Mouse (Mus musculus): ENCODE results near the gene Gstp3. TPM values are rescaled to one million over a fixed set of nuclear protein-coding genes. Genes with fewer than 3 reads are reported as not detected.

Gene Gstp3
- total RNA-seq (2015) = 1.4 and 7.5 TPM in 2 replicates
- 2.2 TPM in 2 replicates for total RNA-seq (2017)

- ATAC-seq (replicated peaks; ENCODE audit: poor library complexity) = peak; percentile 97
Measured at GRCm38 (mm10) chr19:4059069-4059740, at the start of gene Gstp3. TSS of gene Gstp3 (minus strand) at chr19:4059569.

DNA sequence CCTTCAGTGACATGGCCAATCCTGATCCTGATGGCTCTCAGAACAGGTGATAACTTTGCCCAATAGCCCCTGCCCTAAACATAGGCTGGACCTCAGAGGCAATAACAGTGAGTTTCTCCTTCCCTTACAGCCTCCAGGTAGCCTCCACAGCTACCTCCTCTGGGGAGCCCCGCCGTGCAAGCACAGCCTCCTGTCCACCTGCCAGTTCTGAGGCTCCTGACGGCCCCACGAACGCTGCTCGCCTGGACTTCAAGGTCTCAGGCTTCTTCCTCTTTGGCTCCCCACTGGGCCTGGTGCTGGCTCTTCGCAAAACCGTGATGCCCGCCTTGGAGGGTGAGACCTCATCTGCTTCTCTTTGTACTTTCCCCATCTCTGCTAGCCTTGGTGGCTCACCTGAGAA is 49.2 kb upstream of the Gstp3 start:
- ATAC-seq (replicated peaks; ENCODE audit: poor library complexity) = no peak

DNA sequence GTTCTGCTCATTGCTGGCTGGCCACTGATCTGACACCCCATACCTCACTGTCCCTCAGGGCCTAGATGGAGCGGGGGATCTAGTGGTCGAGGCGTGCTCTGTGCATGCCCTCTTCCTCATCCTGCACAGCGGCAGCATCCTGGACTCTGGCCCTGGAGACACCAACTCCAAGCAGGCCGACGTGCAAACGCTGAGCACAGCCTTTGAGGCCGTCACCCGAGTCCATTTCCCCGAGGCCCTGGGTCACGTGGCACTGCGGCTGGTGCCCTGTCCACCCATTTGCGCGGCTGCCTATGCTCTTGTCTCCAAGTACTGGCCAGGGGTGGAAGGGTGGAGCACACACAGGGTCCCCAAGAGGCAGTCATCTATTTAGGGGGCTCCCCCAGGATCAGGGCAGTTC is 47.3 kb upstream of the Gstp3 start:
- no peak for ATAC-seq (replicated peaks; ENCODE audit: poor library complexity)

GRCm38 (mm10) chr19:4104675-4105194 is 45.4 kb upstream of the Gstp3 start:
- no peak for ATAC-seq (replicated peaks; ENCODE audit: poor library complexity)

- no peak for ATAC-seq (replicated peaks; ENCODE audit: poor library complexity)
Measured at GRCm38 (mm10) chr19:4103792-4104191, 44.4 kb upstream of the Gstp3 start.

DNA sequence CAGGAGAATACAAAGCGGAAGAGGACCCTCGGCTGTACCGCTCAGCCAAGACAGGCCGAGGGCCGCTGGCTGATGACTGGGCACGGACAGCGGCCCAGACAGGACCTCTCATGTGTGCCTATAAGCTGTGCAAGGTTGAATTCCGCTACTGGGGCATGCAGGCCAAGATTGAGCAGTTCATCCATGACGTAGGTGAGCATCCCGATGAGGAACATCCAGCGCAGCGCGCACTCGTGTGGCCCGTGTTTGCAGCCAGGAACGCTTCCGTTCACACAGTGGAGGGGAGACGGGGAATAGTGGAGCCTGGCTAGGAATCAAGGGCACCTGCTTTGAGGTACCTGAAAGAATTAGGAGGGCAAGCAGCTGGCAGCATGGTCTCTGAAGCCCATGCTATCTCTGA is 43.9 kb upstream of the Gstp3 start:
- ATAC-seq (replicated peaks; ENCODE audit: poor library complexity) = no peak

DNA sequence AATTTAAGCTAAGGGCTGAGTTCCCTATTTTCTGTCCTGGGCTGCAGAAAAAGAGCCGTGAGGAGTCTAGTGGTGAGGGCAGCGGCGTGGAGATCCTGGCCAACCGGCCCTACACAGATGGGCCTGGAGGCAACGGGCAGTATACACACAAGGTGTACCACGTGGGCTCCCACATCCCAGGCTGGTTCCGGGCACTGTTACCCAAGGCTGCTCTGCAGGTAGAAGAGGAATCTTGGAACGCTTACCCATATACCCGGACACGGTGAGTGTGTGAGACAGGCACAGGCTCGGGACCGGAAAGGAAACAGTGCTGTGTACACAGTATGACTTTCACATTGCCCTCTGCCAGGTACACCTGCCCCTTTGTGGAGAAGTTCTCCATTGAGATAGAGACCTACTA is 43.3 kb upstream of the Gstp3 start:
- no peak for ATAC-seq (replicated peaks; ENCODE audit: poor library complexity)

GRCm38 (mm10) chr19:4102049-4102448 is 42.7 kb upstream of the Gstp3 start:
- ATAC-seq (replicated peaks; ENCODE audit: poor library complexity) = no peak

DNA sequence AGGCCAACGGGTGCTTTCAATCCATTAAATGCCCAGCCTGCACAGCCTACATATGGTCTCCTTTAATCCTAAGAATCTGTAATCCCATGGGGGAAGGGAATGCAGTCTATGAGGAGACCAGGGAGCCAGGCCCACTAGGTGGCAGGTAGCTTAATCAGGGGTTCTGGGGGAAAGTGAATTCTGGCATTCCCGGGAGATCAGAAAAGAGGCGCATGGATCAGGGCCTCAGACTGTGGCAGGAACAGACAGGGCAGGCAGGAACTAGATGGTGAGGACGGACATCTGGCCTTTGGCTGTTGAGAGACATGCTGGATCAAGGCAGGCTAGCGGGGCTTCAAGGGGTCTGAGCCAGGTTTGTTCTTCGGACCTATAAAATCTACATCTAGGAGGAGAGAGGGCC is 42.1 kb upstream of the Gstp3 start:
- ATAC-seq (replicated peaks; ENCODE audit: poor library complexity) = no peak

GRCm38 (mm10) chr19:4100718-4101261 is 41.4 kb upstream of the Gstp3 start:
- no peak for ATAC-seq (replicated peaks; ENCODE audit: poor library complexity)

- ATAC-seq (replicated peaks; ENCODE audit: poor library complexity) = no peak
Measured at GRCm38 (mm10) chr19:4099837-4100717, 40.7 kb upstream of the Gstp3 start, which contains the start of gene Pitpnm1. TSS of gene Pitpnm1 (plus strand) at chr19:4099998.

GRCm38 (mm10) chr19:4099056-4099455 is 39.7 kb upstream of the Gstp3 start:
- peak; percentile 56 for ATAC-seq (replicated peaks; ENCODE audit: poor library complexity)

- ATAC-seq (replicated peaks; ENCODE audit: poor library complexity) = no peak
Measured at GRCm38 (mm10) chr19:4098426-4098825, 39.1 kb upstream of the Gstp3 start.

GRCm38 (mm10) chr19:4097441-4097825 is 38.1 kb upstream of the Gstp3 start:
- ATAC-seq (replicated peaks; ENCODE audit: poor library complexity) = peak; percentile 41

GRCm38 (mm10) chr19:4096642-4097440 is 37.5 kb upstream of the Gstp3 start, which contains the start of gene Cdk2ap2:
TSS of gene Cdk2ap2 (plus strand) at chr19:4097182.
- ATAC-seq (replicated peaks; ENCODE audit: poor library complexity) = peak; percentile 76

DNA sequence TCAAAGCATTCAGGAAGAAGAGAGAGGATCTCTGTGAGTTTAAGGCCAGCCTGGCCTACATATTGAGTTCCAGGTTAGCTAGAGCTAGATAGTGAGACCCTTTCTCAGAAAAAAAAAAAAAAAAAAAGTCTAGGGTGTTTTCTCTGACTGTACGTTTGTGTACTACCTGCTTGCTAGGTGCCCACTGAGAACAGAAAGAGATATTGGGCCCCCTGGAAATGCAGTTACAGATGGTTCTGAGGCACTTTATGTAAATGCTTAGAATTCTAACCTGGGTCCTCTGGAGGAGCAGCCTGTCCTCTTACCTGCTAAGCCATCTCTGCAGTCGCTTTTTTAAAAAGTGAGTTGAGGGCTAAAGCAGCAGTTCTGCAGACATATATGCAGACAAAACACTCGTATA is 36.4 kb upstream of the Gstp3 start:
- no peak for ATAC-seq (replicated peaks; ENCODE audit: poor library complexity)

- ATAC-seq (replicated peaks; ENCODE audit: poor library complexity) = no peak
Measured at GRCm38 (mm10) chr19:4094774-4095303, 35.5 kb upstream of the Gstp3 start.

GRCm38 (mm10) chr19:4094348-4094747 is 35.0 kb upstream of the Gstp3 start:
- ATAC-seq (replicated peaks; ENCODE audit: poor library complexity) = no peak

GRCm38 (mm10) chr19:4093772-4094171 is 34.4 kb upstream of the Gstp3 start:
- ATAC-seq (replicated peaks; ENCODE audit: poor library complexity) = no peak

DNA sequence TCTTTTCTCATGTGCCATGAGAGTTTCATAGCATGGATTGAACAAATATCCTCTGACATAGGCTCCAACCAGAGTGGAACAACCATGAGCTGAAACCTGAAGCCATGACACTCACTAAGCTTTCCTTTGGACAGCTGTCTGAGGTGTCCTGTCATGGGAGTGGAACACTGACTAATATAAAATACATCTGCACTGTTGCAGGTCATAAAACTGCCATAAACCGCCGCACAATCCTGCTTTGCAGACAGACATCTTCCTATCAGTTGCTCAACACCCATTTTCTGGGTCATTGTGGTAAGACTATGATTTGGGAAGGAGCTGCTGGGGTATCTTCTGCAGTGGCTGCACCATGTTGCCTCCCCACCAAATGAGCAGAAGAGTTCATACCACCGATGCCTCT is 33.4 kb upstream of the Gstp3 start:
- peak; percentile 6 for ATAC-seq (replicated peaks; ENCODE audit: poor library complexity)

Measured in megakaryocyte progenitor cell, adult 5-6 weeks (primary cell).